Mouse (Mus musculus) embryonic facial prominence, embryonic 11.5 days (tissue): Measurements from ENCODE around the gene Prkcz. TPM values are rescaled to one million over a fixed set of nuclear protein-coding genes. Genes with fewer than 3 reads are reported as not detected.

Experiments used
- ATAC-seq: fragments of 200-750 bp; cut with Nextera tagmentation; replicated peaks from 2 replicates; pipeline ENCODE4 v1.8.0; 2017; ENCODE audit warnings: low read depth; ENCODE audit not compliant: insufficient number of reproducible peaks, low FRiP score, low TSS enrichment
- DNase-seq: peaks from one replicate; pipeline ENCODE4 v3.0.0-alpha.2; 2015; ENCODE audit warnings: low spot score
- H3K27ac ChIP-seq: fragments of 300-500 bp; sonication (generic); replicated peaks from 2 replicates; pipeline ENCODE4 v1.5.1; 2014; ENCODE audit warnings: mild to moderate bottlenecking, low read depth, low read length, control low read depth
- H3K27me3 ChIP-seq: fragments of 300-500 bp; sonication (generic); 2 replicates; pipeline ENCODE4 v1.6.1; 2014; ENCODE audit warnings: mild to moderate bottlenecking, low read length, moderate library complexity, mixed read lengths; ENCODE audit not compliant: control insufficient read depth, insufficient read depth
- H3K36me3 ChIP-seq: fragments of 300-500 bp; sonication (generic); replicated peaks from 2 replicates; pipeline ENCODE4 v1.6.1; 2014; ENCODE audit warnings: low read depth, mild to moderate bottlenecking, low read length, moderate library complexity, mixed read lengths; ENCODE audit not compliant: control insufficient read depth, insufficient read depth
- H3K4me1 ChIP-seq: fragments of 300-500 bp; sonication (generic); 2 replicates; pipeline ENCODE4 v1.6.1; 2014; ENCODE audit warnings: low read length, mixed read lengths; ENCODE audit not compliant: control insufficient read depth, insufficient read depth
- H3K4me2 ChIP-seq: fragments of 300-500 bp; sonication (generic); 2 replicates; pipeline ENCODE4 v1.6.1; 2014; ENCODE audit warnings: low read depth, mild to moderate bottlenecking, control low read depth, low read length, moderate library complexity
- H3K4me3 ChIP-seq: fragments of 300-500 bp; sonication (generic); 2 replicates; pipeline ENCODE4 v1.5.1; 2014; ENCODE audit warnings: low read depth, low read length, control low read depth
- H3K9ac ChIP-seq: fragments of 300-500 bp; sonication (generic); replicated peaks from 2 replicates; pipeline ENCODE4 v1.6.1; 2014; ENCODE audit warnings: mild to moderate bottlenecking, control low read depth, low read length
- H3K9me3 ChIP-seq: fragments of 300-500 bp; sonication (generic); replicated peaks from 2 replicates; pipeline ENCODE4 v1.6.1; 2016; ENCODE audit warnings: mild to moderate bottlenecking, low read length, inconsistent platforms, mixed read lengths; ENCODE audit not compliant: control insufficient read depth
- WGBS: fragments of 180-500 bp; shearing (Covaris S2); extraction: QIAGEN DNeasy Blood & Tissue Kit; methylation state at CpG from one replicate; pipeline ENCODE4 v1.1.7; 2014; 5-methylcytosine and 5-hydroxymethylcytosine counted together
- polyA plus RNA-seq: library from polyadenylated mRNA; unstranded; fragments of >200 nt; fragmentation: Nextera tagmentation; extraction: Ambion mirVana; gene quantifications from 2 replicates; pipeline ENCODE4 v1.2.1, GENCODE M21; 2014

The Prkcz gene
- polyA plus RNA-seq, 1 experiment from 2014 or later: 8.1 TPM

- Histone ChIP-seq H3K4me2 (no peak overlapping the region), H3K4me1 (peaks cover 2% of the 10 kb centered on the region; the same call in 1 of the 2 replicates), H3K36me3 (no peaks in the 10 kb centered on the region), H3K27ac (no peak overlapping the region), H3K27me3 (no peaks in the 10 kb centered on the region), H3K9me3 (no peaks in the 10 kb centered on the region), H3K9ac (no peak overlapping the region), H3K4me3 (no peak overlapping the region)
- WGBS: 48% methylated on average over 5 of the region's 5 CpGs
- DNase-seq (no peak), ATAC-seq (no peak)
Measured at GRCm38 (mm10) chr4:155274451-155274850, 86.7 kb downstream of the Prkcz start.

GRCm38 (mm10) chr4:155268382-155268781 lies 92.8 kb downstream of the Prkcz start:
- ATAC-seq: peak; percentile 37
- DNase-seq: peak; percentile 81
- Histone ChIP-seq H3K4me2 (no peak overlapping the region), H3K4me3 (no peak overlapping the region), H3K4me1 (no peaks in the 10 kb centered on the region), H3K9ac (no peak overlapping the region), H3K36me3 (no peaks in the 10 kb centered on the region), H3K27me3 (no peaks in the 10 kb centered on the region), H3K9me3 (no peaks in the 10 kb centered on the region), H3K27ac (no peak overlapping the region)
- WGBS: 30% methylated on average over 5 of the region's 5 CpGs

- Histone ChIP-seq H3K4me1 (no peaks in the 10 kb centered on the region), H3K4me2 (no peak overlapping the region), H3K27ac (no peak overlapping the region), H3K27me3 (no peaks in the 10 kb centered on the region), H3K36me3 (no peaks in the 10 kb centered on the region), H3K4me3 (no peak overlapping the region), H3K9me3 (no peaks in the 10 kb centered on the region), H3K9ac (no peak overlapping the region)
- WGBS: 56% methylated on average over 12 of the region's 12 CpGs
- ATAC-seq (peak; percentile 49), DNase-seq (peak; percentile 31)
Measured at GRCm38 (mm10) chr4:155267639-155268175, 93.5 kb downstream of the Prkcz start.

GRCm38 (mm10) chr4:155267047-155267543 lies 94.1 kb downstream of the Prkcz start:
- H3K4me2 ChIP-seq: no peak overlapping the region
- no peaks in the 10 kb centered on the region for H3K27me3 ChIP-seq
- WGBS: 63% methylated on average over 7 of the region's 7 CpGs
- ATAC-seq: no peak
- no peaks in the 10 kb centered on the region for H3K4me1 ChIP-seq
- no peak overlapping the region for H3K27ac ChIP-seq
- DNase-seq: no peak
- H3K4me3 ChIP-seq: no peak overlapping the region
- no peaks in the 10 kb centered on the region for H3K9me3 ChIP-seq
- H3K9ac ChIP-seq: no peak overlapping the region
- no peaks in the 10 kb centered on the region for H3K36me3 ChIP-seq

- Histone ChIP-seq H3K9ac (no peak overlapping the region), H3K4me1 (no peaks in the 10 kb centered on the region)
- WGBS: 87% methylated on average over 3 of the region's 3 CpGs
Measured at GRCm38 (mm10) chr4:155264521-155265321, 96.4 kb downstream of the Prkcz start.

GRCm38 (mm10) chr4:155252253-155252652 lies 108.9 kb downstream of the Prkcz start:
- no peaks in the 10 kb centered on the region; the same call in 1 of the 2 replicates for H3K36me3 ChIP-seq
- ATAC-seq: no peak
- H3K9ac ChIP-seq: no peak overlapping the region
- 93% methylated on average over 6 of the region's 6 CpGs for WGBS
- no peak for DNase-seq
- H3K27me3 ChIP-seq: no peaks in the 10 kb centered on the region
- no peak overlapping the region for H3K27ac ChIP-seq
- H3K4me1 ChIP-seq: peaks cover 3% of the 10 kb centered on the region; the same call in 1 of the 2 replicates
- no peaks in the 10 kb centered on the region for H3K9me3 ChIP-seq
- H3K4me3 ChIP-seq: no peak overlapping the region
- no peak overlapping the region for H3K4me2 ChIP-seq

More at GRCm38 (mm10) chr4:155264521-155265321, 96.4 kb downstream of the Prkcz start:
- no peak overlapping the region for H3K4me2 ChIP-seq
- DNase-seq (no peak), ATAC-seq (no peak)
- H3K36me3 ChIP-seq: no peaks in the 10 kb centered on the region
- no peaks in the 10 kb centered on the region for H3K27me3 ChIP-seq
- no peak overlapping the region for H3K4me3 ChIP-seq
- H3K9me3 ChIP-seq: no peaks in the 10 kb centered on the region
- H3K27ac ChIP-seq: no peak overlapping the region

GRCm38 (mm10) chr4:155251147-155251546 lies 110.0 kb downstream of the Prkcz start:
- Histone ChIP-seq H3K4me3 (peak overlapping the region; percentile 65; the same call in 1 of the 2 replicates), H3K4me1 (peaks cover 3% of the 10 kb centered on the region; the same call in 1 of the 2 replicates), H3K27me3 (no peaks in the 10 kb centered on the region), H3K4me2 (peak overlapping the region; percentile 93), H3K27ac (no peak overlapping the region), H3K9ac (no peak overlapping the region), H3K9me3 (no peaks in the 10 kb centered on the region), H3K36me3 (no peaks in the 10 kb centered on the region; the same call in 1 of the 2 replicates)
- ATAC-seq: no peak
- no peak for DNase-seq
- WGBS: 79% methylated on average over 3 of the region's 3 CpGs
